Mouse (Mus musculus): ENCODE data around the gene Midn. TPM values are rescaled to one million over a fixed set of nuclear protein-coding genes. Genes with fewer than 3 reads are reported as not detected.
A peak's percentile ranks its signal among the peaks of the same experiment; 100 is the strongest.
"Not testable (repeated sequence)": the region's sequence is repeated elsewhere in the genome, so short reads cannot be mapped to it uniquely, and the experiment has no call there.

Midn gene
- total RNA-seq, 2 experiments from 2014 or later, result 117 to 125 TPM

- peak; percentile 83 to 92 for DNase-seq
These were observed 10.4 kb downstream of the Midn start for GRCm38 (mm10) chr10:80158307-80158986.

GRCm38 (mm10) chr10:80159021-80159560 lies 11.0 kb downstream of the Midn start:
- DNase-seq, result peak in 1 of 2 experiments; percentile 69

GRCm38 (mm10) chr10:80159561-80160454 lies 11.7 kb downstream of the Midn start:
- DNase-seq, result peak; percentile 99 to 100

- DNase-seq, result peak; percentile 91
These were observed 12.6 kb downstream of the Midn start for GRCm38 (mm10) chr10:80160455-80161371.

GRCm38 (mm10) chr10:80161522-80162242 lies 13.6 kb downstream of the Midn start:
- DNase-seq, result peak in 1 of 2 experiments; percentile 59

GRCm38 (mm10) chr10:80162243-80162608 lies 14.2 kb downstream of the Midn start:
- no peak for DNase-seq

- DNase-seq, result peak in 1 of 2 experiments; percentile 14
These were observed 14.7 kb downstream of the Midn start for GRCm38 (mm10) chr10:80162716-80163299.

GRCm38 (mm10) chr10:80163721-80164120 lies 15.6 kb downstream of the Midn start:
- peak in 1 of 2 experiments; percentile 74 for DNase-seq

- DNase-seq, result peak in 1 of 2 experiments; percentile 44
These were observed 16.3 kb downstream of the Midn start for GRCm38 (mm10) chr10:80164161-80164997.

- DNase-seq, result peak; percentile 98 to 99
These were observed 16.9 kb downstream of the Midn start for GRCm38 (mm10) chr10:80164998-80165344.

- DNase-seq, result no peak
These were observed 17.5 kb downstream of the Midn start, which contains the start of gene Cirbp for GRCm38 (mm10) chr10:80165392-80166128. Gene Cirbp, plus strand, starts transcription at chr10:80165985.

GRCm38 (mm10) chr10:80166136-80166535 lies 18.1 kb downstream of the Midn start:
- not testable (repeated sequence) for DNase-seq

GRCm38 (mm10) chr10:80167460-80168037 lies 19.5 kb downstream of the Midn start:
- peak; percentile 99 to 100 for DNase-seq

- DNase-seq, result peak; percentile 94 to 96
These were observed 20.1 kb downstream of the Midn start for GRCm38 (mm10) chr10:80168038-80168661.

GRCm38 (mm10) chr10:80169070-80169469 lies 21.0 kb downstream of the Midn start:
- DNase-seq, result no peak

GRCm38 (mm10) chr10:80169651-80170050 lies 21.6 kb downstream of the Midn start:
- no peak for DNase-seq

GRCm38 (mm10) chr10:80170052-80170451 lies 22.0 kb downstream of the Midn start:
- no peak for DNase-seq

- DNase-seq, result no peak
These were observed 22.5 kb downstream of the Midn start for GRCm38 (mm10) chr10:80170601-80171021.

Data from heart, adult 18-20 months (tissue).